Mouse (Mus musculus) left cerebral cortex, postnatal 10 days (tissue): ENCODE measurements around the gene Shld2. TPM values are rescaled to one million over a fixed set of nuclear protein-coding genes. Genes with fewer than 3 reads are reported as not detected.

Experiments
- DNase-seq, 2 experiments: peaks; one replicate each; pipeline ENCODE4 v3.0.0; 2021 to 2022; ENCODE audit warnings: low spot score in 2 of 2, mixed read lengths in 1 of 2; ENCODE audit errors: extremely low spot score in 1 of 2
- intact Hi-C: fragments of 180-260 bp; cut with DNase I; formaldehyde crosslinking; loops from one replicate; pipeline ENCODE4 v1.15.1; 2025
- total RNA-seq, 2 experiments: library from RNA; stranded (reverse); gene quantifications; 2 replicates each; pipeline ENCODE4 v1.2.3; 2021

The Shld2 gene
- 10 to 100 TPM; 10.4 to 11.3 TPM for total RNA-seq

GRCm38 (mm10) chr14:34310234-34310965, at the start of gene Shld2, which contains the start of gene Glud1:
Shld2 (minus strand) TSS chr14:34310493.
Glud1 (plus strand) TSS chr14:34310727.
- DNase-seq: peak; percentile 90 to 97
- intact Hi-C loops: no loop called here

GRCm38 (mm10) chr14:34359676-34360244, 49.5 kb upstream of the Shld2 start:
- intact Hi-C loops: loop anchor here (5.0 kb wide), 2 partner anchors 87 to 272 kb away; partner anchors contain the start of gene Anxa8
- DNase-seq: no peak

GRCm38 (mm10) chr14:34357671-34358455, 47.6 kb upstream of the Shld2 start:
- DNase-seq: no peak
- intact Hi-C loops: no loop called here

DNA sequence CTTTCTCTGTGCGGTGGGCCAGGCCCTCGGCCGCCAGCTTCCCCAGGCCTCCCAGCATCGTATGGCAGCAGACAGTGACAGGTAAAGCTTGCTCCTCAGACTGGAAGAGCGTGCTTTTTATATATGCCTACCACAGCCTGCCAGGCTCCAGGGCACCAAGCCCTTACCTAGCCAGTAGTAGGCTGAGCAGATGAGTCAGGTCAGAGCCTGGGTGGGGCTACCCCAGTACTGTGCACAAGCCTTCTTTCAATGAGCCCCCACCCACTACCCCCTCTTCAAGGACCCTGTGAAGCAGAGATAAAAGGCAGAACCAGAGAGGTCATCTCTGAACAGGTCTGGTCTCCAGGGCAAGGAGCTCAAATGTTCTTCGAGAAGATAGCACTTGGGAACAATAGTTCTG, 45.0 kb upstream of the Shld2 start, which contains the start of gene Fam25c:
TSS of gene Fam25c (minus strand) at position 133 of the 400 bp plus-strand sequence.
- intact Hi-C loops: no loop called here
- DNase-seq: no peak

- no peak for DNase-seq
- intact Hi-C loops: no loop called here
Observed at GRCm38 (mm10) chr14:34354456-34354855, 44.2 kb upstream of the Shld2 start.

DNA sequence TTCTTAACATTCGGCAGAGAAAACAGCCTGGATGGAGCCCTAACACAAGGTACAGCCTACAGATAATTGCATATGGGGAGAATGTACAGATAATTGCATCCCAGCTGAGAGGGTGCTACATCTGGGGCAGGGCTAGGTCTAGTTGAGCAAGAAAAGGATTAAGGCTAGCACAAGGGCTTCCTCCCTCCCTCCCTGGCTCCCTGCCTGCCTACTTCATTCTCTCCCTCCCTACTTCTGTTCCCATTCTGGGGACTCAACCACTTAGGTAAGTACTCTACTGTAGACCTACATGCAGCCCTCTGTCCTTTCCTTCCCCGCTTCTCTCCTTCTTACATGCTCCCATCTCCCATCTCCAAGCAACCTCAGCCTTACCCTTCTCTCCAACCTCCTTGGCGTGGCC, 43.0 kb upstream of the Shld2 start:
- no peak for DNase-seq
- intact Hi-C loops: no loop called here

- DNase-seq: no peak
- intact Hi-C loops: no loop called here
Observed at GRCm38 (mm10) chr14:34352523-34352922, 42.2 kb upstream of the Shld2 start.

- intact Hi-C loops: no loop called here
- no peak for DNase-seq
Observed at GRCm38 (mm10) chr14:34351660-34352059, 41.4 kb upstream of the Shld2 start.

DNA sequence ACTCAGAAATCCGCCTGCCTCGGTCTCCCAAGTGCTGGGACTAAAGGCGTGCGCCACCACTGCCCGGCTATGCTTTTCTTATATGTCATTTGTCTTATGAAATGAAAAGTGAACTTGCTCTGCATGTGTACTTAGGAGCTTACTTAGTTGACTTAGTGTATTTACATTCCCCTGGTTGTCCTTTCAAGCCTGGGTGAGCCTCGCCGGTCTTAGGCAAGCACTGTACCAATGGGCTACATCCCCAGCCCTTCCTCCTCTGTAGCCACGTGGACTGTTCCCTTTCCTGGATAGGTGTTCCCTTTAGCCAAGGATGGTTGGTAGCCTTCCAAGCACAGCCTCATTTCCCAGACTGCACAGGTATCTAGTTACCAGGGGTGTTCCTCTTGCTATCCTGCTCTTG, 38.7 kb upstream of the Shld2 start:
- DNase-seq: no peak
- intact Hi-C loops: no loop called here

DNA sequence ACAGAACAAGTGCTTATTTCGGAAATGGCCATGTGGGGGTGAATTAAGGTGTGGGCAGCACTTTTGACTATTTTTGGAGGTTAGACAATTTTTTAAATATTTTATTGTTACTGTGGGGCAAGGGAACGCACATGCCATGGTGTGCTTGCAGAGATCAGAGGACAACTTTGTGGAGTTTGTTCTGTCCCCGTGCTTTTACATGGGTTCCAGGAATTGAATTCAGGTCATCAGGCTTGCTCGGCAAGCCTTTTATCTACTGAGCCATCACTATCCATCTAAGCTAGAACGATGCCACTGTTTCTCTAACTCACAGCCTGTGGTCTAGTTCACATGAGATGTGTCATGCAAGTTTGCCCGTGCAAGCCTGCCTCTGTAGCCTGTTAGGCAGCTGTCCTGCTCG, 38.0 kb upstream of the Shld2 start:
- intact Hi-C loops: no loop called here
- no peak for DNase-seq

DNA sequence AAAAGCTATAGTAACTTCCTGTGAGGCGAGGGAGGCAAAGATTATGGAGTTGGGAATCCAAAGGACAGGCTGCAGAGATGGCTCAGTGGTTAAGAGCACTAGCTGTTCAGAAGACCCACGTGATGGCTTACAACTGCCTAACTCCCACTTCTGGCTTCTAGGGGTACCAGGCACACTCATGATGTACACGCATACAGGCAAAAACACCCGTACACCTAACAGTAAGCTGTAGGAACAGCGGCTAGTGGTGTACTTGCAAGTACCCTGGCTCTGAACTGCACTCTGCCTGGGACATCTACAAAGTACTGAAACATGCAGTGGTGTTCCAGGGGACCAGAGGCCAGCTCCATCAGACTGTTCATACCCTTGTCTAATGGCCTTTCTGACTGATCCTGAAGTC, 36.8 kb upstream of the Shld2 start:
- intact Hi-C loops: no loop called here
- DNase-seq: no peak

- intact Hi-C loops: no loop called here
- DNase-seq: no peak
Observed at GRCm38 (mm10) chr14:34345771-34346566, 35.7 kb upstream of the Shld2 start.

- intact Hi-C loops: no loop called here
- no peak for DNase-seq
Observed at GRCm38 (mm10) chr14:34344361-34344760, 34.1 kb upstream of the Shld2 start.

DNA sequence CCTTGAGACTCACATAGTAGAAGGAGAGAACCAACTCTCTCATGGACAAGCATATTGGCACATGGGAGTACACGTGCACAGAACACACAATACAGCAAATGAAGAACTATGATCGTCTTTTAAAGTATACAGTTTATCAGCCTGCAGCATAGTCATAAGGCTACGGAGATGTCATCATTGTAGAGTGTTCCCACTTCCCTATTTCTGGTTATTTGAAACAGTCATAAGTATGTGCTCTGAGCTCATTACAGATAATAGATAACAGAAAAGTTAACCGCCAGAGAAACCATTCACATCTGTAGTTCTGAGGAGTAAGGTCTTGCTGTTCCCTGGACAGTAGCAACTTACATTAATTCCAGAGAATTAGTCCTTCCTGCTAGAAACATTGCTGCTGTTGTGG, 32.8 kb upstream of the Shld2 start:
- DNase-seq: no peak
- intact Hi-C loops: no loop called here

GRCm38 (mm10) chr14:34341993-34342392, 31.7 kb upstream of the Shld2 start:
- DNase-seq: no peak
- intact Hi-C loops: no loop called here

GRCm38 (mm10) chr14:34339446-34339845, 29.2 kb upstream of the Shld2 start:
- intact Hi-C loops: no loop called here
- DNase-seq: peak in 1 of 2 experiments; percentile 24

GRCm38 (mm10) chr14:34332476-34332875, 22.2 kb upstream of the Shld2 start:
- intact Hi-C loops: no loop called here
- peak; percentile 50 to 63 for DNase-seq

DNA sequence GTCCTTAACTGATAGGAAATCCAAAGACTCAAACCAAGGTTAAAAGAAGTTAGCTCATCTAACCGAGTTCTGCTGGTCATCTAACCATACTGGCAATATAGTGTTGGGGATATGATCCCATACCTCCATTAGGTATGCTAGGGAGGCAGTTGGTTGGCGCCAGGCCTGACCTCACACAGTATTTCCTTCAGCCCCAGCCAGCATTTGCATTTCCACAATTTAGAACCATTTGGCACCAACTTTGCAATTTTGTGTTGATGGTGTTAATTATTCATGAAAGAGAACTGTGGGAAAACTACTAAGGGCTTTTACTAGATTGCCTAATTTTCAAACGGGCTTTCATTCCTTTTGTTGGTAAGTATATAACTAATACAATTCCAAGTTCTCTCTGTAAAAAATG, 21.6 kb upstream of the Shld2 start:
- peak in 1 of 2 experiments; percentile 69 for DNase-seq
- intact Hi-C loops: no loop called here

DNA sequence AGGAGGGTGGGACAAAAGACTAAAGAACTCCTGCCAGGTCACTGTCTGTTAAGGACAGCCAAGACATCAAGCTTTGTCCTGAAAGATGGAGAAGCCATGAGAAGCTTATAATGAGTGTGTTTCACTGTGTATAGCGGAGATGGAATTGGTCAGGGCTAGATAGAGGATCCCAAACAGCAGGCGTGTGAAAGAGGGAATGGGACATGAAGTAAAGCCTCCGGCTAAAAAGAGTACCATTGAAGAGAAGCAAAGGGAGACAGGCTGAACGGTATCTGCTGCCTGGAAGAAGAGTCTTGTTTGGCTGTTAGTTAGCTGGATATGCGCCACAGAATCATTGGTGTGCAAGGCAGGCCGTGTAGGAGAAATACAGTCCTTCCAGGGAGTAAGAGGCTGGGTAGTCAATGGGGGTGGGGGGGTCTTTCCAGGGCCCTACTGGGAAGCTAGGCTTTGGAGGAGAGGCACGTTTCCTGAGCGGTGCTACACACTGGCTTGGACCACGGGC, 20.4 kb upstream of the Shld2 start:
- DNase-seq: peak in 1 of 2 experiments; percentile 27
- intact Hi-C loops: no loop called here
